Mouse (Mus musculus): Measurements from ENCODE around the gene Ddx43.
"Not testable (repeated sequence)": the region's sequence is repeated elsewhere in the genome, so short reads cannot be mapped to it uniquely, and the experiment has no call there.

Ddx43 gene

GRCm38 (mm10) chr9:78395630-78396351, at the start of gene Ddx43:
Ddx43 (plus strand) TSS chr9:78395777.
- DNase-seq (ENCODE audit: low read depth, low spot score): peak; percentile 47

- DNase-seq (ENCODE audit: low read depth, low spot score): no peak
Observed at GRCm38 (mm10) chr9:78347004-78347403, 48.6 kb upstream of the Ddx43 start.

GRCm38 (mm10) chr9:78348206-78349004, 47.2 kb upstream of the Ddx43 start:
- not testable (repeated sequence) for DNase-seq (ENCODE audit: low read depth, low spot score)

- not testable (repeated sequence) for DNase-seq (ENCODE audit: low read depth, low spot score)
Observed at GRCm38 (mm10) chr9:78349141-78349540, 46.4 kb upstream of the Ddx43 start.

- not testable (repeated sequence) for DNase-seq (ENCODE audit: low read depth, low spot score)
Observed at GRCm38 (mm10) chr9:78350007-78350406, 45.6 kb upstream of the Ddx43 start.

- DNase-seq (ENCODE audit: low read depth, low spot score): no peak
Observed at GRCm38 (mm10) chr9:78351504-78352220, 43.9 kb upstream of the Ddx43 start.

- no peak for DNase-seq (ENCODE audit: low read depth, low spot score)
Observed at GRCm38 (mm10) chr9:78354665-78355578, 40.7 kb upstream of the Ddx43 start.

GRCm38 (mm10) chr9:78355611-78356010, 40.0 kb upstream of the Ddx43 start, which contains the start of gene Gsta2:
Gsta2 (minus strand) TSS chr9:78355788.
- no peak for DNase-seq (ENCODE audit: low read depth, low spot score)

GRCm38 (mm10) chr9:78358053-78358452, 37.5 kb upstream of the Ddx43 start:
- peak; percentile 54 for DNase-seq (ENCODE audit: low read depth, low spot score)

- no peak for DNase-seq (ENCODE audit: low read depth, low spot score)
Observed at GRCm38 (mm10) chr9:78359750-78360483, 35.7 kb upstream of the Ddx43 start.

- no peak for DNase-seq (ENCODE audit: low read depth, low spot score)
Observed at GRCm38 (mm10) chr9:78360484-78360872, 35.1 kb upstream of the Ddx43 start.

- no peak for DNase-seq (ENCODE audit: low read depth, low spot score)
Observed at GRCm38 (mm10) chr9:78363374-78363773, 32.2 kb upstream of the Ddx43 start.

GRCm38 (mm10) chr9:78364701-78365100, 30.9 kb upstream of the Ddx43 start:
- DNase-seq (ENCODE audit: low read depth, low spot score): no peak

GRCm38 (mm10) chr9:78365850-78366544, 29.6 kb upstream of the Ddx43 start:
- DNase-seq (ENCODE audit: low read depth, low spot score): no peak

- DNase-seq (ENCODE audit: low read depth, low spot score): not testable (repeated sequence)
Observed at GRCm38 (mm10) chr9:78367959-78368358, 27.6 kb upstream of the Ddx43 start, which contains the start of gene Dppa5a. Dppa5a (minus strand) TSS chr9:78368177.

- DNase-seq (ENCODE audit: low read depth, low spot score): no peak
Observed at GRCm38 (mm10) chr9:78368671-78369293, 26.8 kb upstream of the Ddx43 start.

- DNase-seq (ENCODE audit: low read depth, low spot score): no peak
Observed at GRCm38 (mm10) chr9:78369349-78369748, 26.2 kb upstream of the Ddx43 start.

GRCm38 (mm10) chr9:78369786-78370185, 25.8 kb upstream of the Ddx43 start:
- no peak for DNase-seq (ENCODE audit: low read depth, low spot score)

GRCm38 (mm10) chr9:78371441-78371840, 24.1 kb upstream of the Ddx43 start:
- DNase-seq (ENCODE audit: low read depth, low spot score): no peak

Measured in embryo, embryonic 11.5 days (tissue).